Mouse (Mus musculus) CH12.LX (cell line): Measurements from ENCODE around the gene Vhl. TPM values are rescaled to one million over a fixed set of nuclear protein-coding genes. Genes with fewer than 3 reads are reported as not detected.

Experiments used
- DNase-seq: peaks from one replicate; pipeline ENCODE4 v3.0.0-alpha.2; 2013; ENCODE audit errors: extremely low read depth
- H3K27ac ChIP-seq: 2 replicates; pipeline ENCODE4 v1.5.1; 2012; ENCODE audit warnings: low read depth, mild to moderate bottlenecking, control low read depth, moderate library complexity; ENCODE audit not compliant: insufficient read depth
- H3K27me3 ChIP-seq: replicated peaks from 2 replicates; pipeline ENCODE3; 2012; ENCODE audit warnings: inconsistent platforms
- H3K36me3 ChIP-seq, 2 experiments: replicated peaks in 1 of 2; 2 replicates each; pipeline versions ENCODE3 to v1.6.1; 2012; ENCODE audit warnings: inconsistent platforms in 1 of 2, low read length in 1 of 2, mild to moderate bottlenecking in 1 of 2, mixed read lengths in 1 of 2, moderate library complexity in 1 of 2; ENCODE audit not compliant: control insufficient read depth in 1 of 2, insufficient read depth in 1 of 2
- H3K4me1 ChIP-seq, 2 experiments: 2 replicates each; pipeline ENCODE4 v1.6.1; 2012; ENCODE audit warnings: inconsistent platforms in 1 of 2, moderate library complexity in 1 of 2; ENCODE audit not compliant: insufficient read depth in 2 of 2, control insufficient read depth in 1 of 2
- H3K4me2 ChIP-seq: 2 replicates; pipeline ENCODE4 v1.6.1; 2012; ENCODE audit warnings: low read depth, mild to moderate bottlenecking, control low read depth; ENCODE audit not compliant: poor library complexity, insufficient read depth, severe bottlenecking
- H3K4me3 ChIP-seq, 3 experiments: fragments of 150-350 bp in 1 of 3; sonication (generic) in 1 of 3; replicated peaks in 1 of 3; 2 replicates each; pipeline versions ENCODE3 to v1.5.1; 2011 to 2012; ENCODE audit warnings: low read depth in 2 of 3, low read length in 2 of 3, mild to moderate bottlenecking in 2 of 3, moderate library complexity in 2 of 3, control low read depth in 1 of 3, improper control_type of control experiment in 1 of 3, inconsistent platforms in 1 of 3, mixed read lengths in 1 of 3; ENCODE audit not compliant: poor library complexity in 1 of 3
- H3K79me2 ChIP-seq: replicated peaks from 2 replicates; pipeline ENCODE4 v1.6.1; 2012; ENCODE audit warnings: mild to moderate bottlenecking, moderate library complexity; ENCODE audit not compliant: control insufficient read depth, poor library complexity, insufficient read depth, severe bottlenecking; ENCODE audit errors: extremely low read depth
- H3K9ac ChIP-seq: 2 replicates; pipeline ENCODE4 v1.6.1; 2012; ENCODE audit warnings: low read depth, mild to moderate bottlenecking, control low read depth, moderate library complexity; ENCODE audit not compliant: insufficient read depth
- H3K9me3 ChIP-seq: replicated peaks from 2 replicates; pipeline ENCODE3; 2012; ENCODE audit warnings: low read length, inconsistent platforms, mixed read lengths
- CHD1 ChIP-seq: IDR thresholded peaks from 2 replicates; pipeline ENCODE4 v1.6.1; 2012; ENCODE audit warnings: low read depth, low read length, improper control_type of control experiment, inconsistent platforms
- CHD2 ChIP-seq: IDR thresholded peaks from 2 replicates; pipeline ENCODE4 v1.6.1; 2011; ENCODE audit warnings: low read length, improper control_type of control experiment
- ELF1 ChIP-seq: IDR thresholded peaks from 2 replicates; pipeline ENCODE4 v1.6.1; 2014; ENCODE audit warnings: low read depth, mild to moderate bottlenecking, inconsistent platforms, low read length, improper control_type of control experiment
- EP300 ChIP-seq: IDR thresholded peaks from 2 replicates; pipeline ENCODE4 v1.6.1; 2011; ENCODE audit warnings: low read length, improper control_type of control experiment
- GABPA ChIP-seq: IDR thresholded peaks from 2 replicates; pipeline ENCODE4 v1.6.1; 2012; ENCODE audit warnings: low read depth, low read length, improper control_type of control experiment, inconsistent platforms; ENCODE audit not compliant: insufficient replicate concordance
- HCFC1 ChIP-seq: IDR thresholded peaks from 2 replicates; pipeline ENCODE4 v1.6.1; 2012; ENCODE audit warnings: low read depth, mild to moderate bottlenecking, inconsistent platforms, low read length, improper control_type of control experiment
- IRF4 ChIP-seq: IDR thresholded peaks from 2 replicates; pipeline ENCODE4 v1.6.1; 2014; ENCODE audit warnings: low read depth, mild to moderate bottlenecking, inconsistent platforms, low read length, improper control_type of control experiment
- JUN ChIP-seq: IDR thresholded peaks from 2 replicates; pipeline ENCODE4 v1.6.1; 2011; ENCODE audit warnings: low read depth, mild to moderate bottlenecking, low read length, improper control_type of control experiment, moderate library complexity; ENCODE audit not compliant: insufficient read depth
- JUND ChIP-seq: conservative IDR thresholded peaks from 2 replicates; pipeline ENCODE4 v1.6.1; 2011; ENCODE audit warnings: low read depth, low read length, improper control_type of control experiment
- MAFK ChIP-seq: IDR thresholded peaks from 2 replicates; pipeline ENCODE4 v1.6.1; 2011; ENCODE audit warnings: low read length, improper control_type of control experiment; ENCODE audit not compliant: insufficient replicate concordance
- MAZ ChIP-seq: IDR thresholded peaks from 2 replicates; pipeline ENCODE4 v1.6.1; 2012; ENCODE audit warnings: low read depth, mild to moderate bottlenecking, inconsistent platforms, low read length, improper control_type of control experiment, moderate library complexity
- MEF2A ChIP-seq: IDR thresholded peaks from 2 replicates; pipeline ENCODE4 v1.6.1; 2014; ENCODE audit warnings: low read depth, mild to moderate bottlenecking, inconsistent platforms, low read length, improper control_type of control experiment, borderline replicate concordance
- MXI1 ChIP-seq: IDR thresholded peaks from 2 replicates; pipeline ENCODE4 v1.6.1; 2011; ENCODE audit warnings: mild to moderate bottlenecking, low read depth, low read length, improper control_type of control experiment
- NRF1 ChIP-seq: IDR thresholded peaks from 2 replicates; pipeline ENCODE4 v1.6.1; 2014; ENCODE audit warnings: low read depth, mild to moderate bottlenecking, inconsistent platforms, low read length, improper control_type of control experiment, moderate library complexity
- PAX5 ChIP-seq: IDR thresholded peaks from 2 replicates; pipeline ENCODE4 v1.6.1; 2012; ENCODE audit warnings: low read length, inconsistent platforms, mixed read lengths
- POLR2A ChIP-seq: IDR thresholded peaks from 2 replicates; pipeline ENCODE4 v1.6.1; 2011; ENCODE audit warnings: low read depth, mild to moderate bottlenecking, improper control_type of control experiment, low read length
- SMC3 ChIP-seq: IDR thresholded peaks from 2 replicates; pipeline ENCODE4 v1.6.1; 2011; ENCODE audit warnings: low read depth, low read length, improper control_type of control experiment
- TCF12 ChIP-seq: IDR thresholded peaks from 2 replicates; pipeline ENCODE4 v1.6.1; 2014; ENCODE audit warnings: low read depth, mild to moderate bottlenecking, inconsistent platforms, low read length, improper control_type of control experiment
- UBTF ChIP-seq: IDR thresholded peaks from 2 replicates; pipeline ENCODE4 v1.6.1; 2012; ENCODE audit warnings: low read depth, mild to moderate bottlenecking, inconsistent platforms, low read length, improper control_type of control experiment, moderate library complexity
- USF1 ChIP-seq: IDR thresholded peaks from 2 replicates; pipeline ENCODE4 v1.6.1; 2014; ENCODE audit warnings: low read depth, mild to moderate bottlenecking, inconsistent platforms, low read length, improper control_type of control experiment
- ZNF384 ChIP-seq: IDR thresholded peaks from 2 replicates; pipeline ENCODE4 v1.6.1; 2012; ENCODE audit warnings: low read depth, low read length, improper control_type of control experiment, inconsistent platforms
- dilution Hi-C: fragments of 300-500 bp; cut with MboI; formaldehyde crosslinking; loops from 2 replicates; pipeline ENCODE4 v1.14.3; 2020; ENCODE audit warnings: low sequenced_read_pairs; ENCODE audit not compliant: extremely low pct_unique_long_range_greater_than_20kb, extremely low pct_ligation_motif_present
- in situ Hi-C: fragments of 300-500 bp; cut with MboI; formaldehyde crosslinking; loops from 3 replicates; pipeline ENCODE4 v1.14.3; 2019; ENCODE audit warnings: low sequenced_read_pairs, low pct_ligation_motif_present, low pct_unique_long_range_greater_than_20kb, mixed read lengths
- polyA plus RNA-seq: library from polyadenylated mRNA; unstranded; fragments of >175 nt; gene quantifications from 2 replicates; pipeline ENCODE4 v1.2.1, GENCODE M21; 2012; ENCODE audit warnings: low read depth; ENCODE audit not compliant: insufficient read length
- total RNA-seq, 2 experiments: library from RNA; depleted of rRNA; stranded (reverse); fragments of 300-350 nt in 1 of 2; fragments of >200 nt in 1 of 2; gene quantifications; 2 replicates each; pipeline ENCODE4 v1.2.3; 2012 to 2014

Vhl gene
- total and polyA plus RNA-seq, 3 experiments = 14.2 to 36.6 (median 23.1) TPM

DNA sequence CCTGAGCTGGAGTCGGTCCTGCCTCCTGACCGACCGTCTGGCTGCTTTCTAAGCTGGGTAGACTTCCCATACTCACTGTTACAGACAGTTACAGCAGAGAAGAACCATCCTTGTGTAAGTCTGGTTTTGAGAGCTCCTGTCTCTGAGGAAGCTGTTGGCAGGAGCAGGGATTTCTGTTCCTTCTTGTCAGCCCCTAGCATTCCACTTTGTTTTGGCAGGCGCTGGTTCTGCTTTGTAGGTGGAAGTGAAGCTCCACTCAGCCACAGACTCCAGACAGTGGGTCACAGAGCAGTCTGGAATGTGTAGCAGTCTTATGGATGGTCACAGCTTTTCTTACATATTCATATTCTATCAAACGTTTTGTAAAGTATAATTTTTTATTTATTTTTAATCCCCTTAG is 6.6 kb downstream of the Vhl start:
- Histone ChIP-seq H3K4me3 (no peak overlapping the region), H3K9ac (no peak overlapping the region), H3K4me1 (peaks cover 11 to 33% of the 10 kb centered on the region in 2 experiments), H3K79me2 (peaks cover 11% of the 10 kb centered on the region), H3K4me2 (no peak overlapping the region), H3K27me3 (no peaks in the 10 kb centered on the region), H3K36me3 (peaks cover 38 to 70% of the 10 kb centered on the region in 2 experiments), H3K9me3 (no peaks in the 10 kb centered on the region), H3K27ac (no peak overlapping the region)
- no peak for DNase-seq
- no peak for TF ChIP-seq NRF1
- no peak for TF ChIP-seq JUN
- TF ChIP-seq PAX5 = no peak
- no peak for TF ChIP-seq CHD1
- TF ChIP-seq TCF12 = no peak
- no peak for TF ChIP-seq MXI1
- no peak for TF ChIP-seq ELF1
- TF ChIP-seq SMC3 = no peak
- no peak for TF ChIP-seq UBTF
- no peak for TF ChIP-seq JUND
- TF ChIP-seq MAZ = no peak
- TF ChIP-seq POLR2A = no peak
- no peak for TF ChIP-seq IRF4
- no peak for TF ChIP-seq MAFK
- TF ChIP-seq CHD2 = no peak
- TF ChIP-seq HCFC1 = no peak
- no peak for TF ChIP-seq EP300
- dilution Hi-C loops = no loop called here
- in situ Hi-C loops = no loop called here

DNA sequence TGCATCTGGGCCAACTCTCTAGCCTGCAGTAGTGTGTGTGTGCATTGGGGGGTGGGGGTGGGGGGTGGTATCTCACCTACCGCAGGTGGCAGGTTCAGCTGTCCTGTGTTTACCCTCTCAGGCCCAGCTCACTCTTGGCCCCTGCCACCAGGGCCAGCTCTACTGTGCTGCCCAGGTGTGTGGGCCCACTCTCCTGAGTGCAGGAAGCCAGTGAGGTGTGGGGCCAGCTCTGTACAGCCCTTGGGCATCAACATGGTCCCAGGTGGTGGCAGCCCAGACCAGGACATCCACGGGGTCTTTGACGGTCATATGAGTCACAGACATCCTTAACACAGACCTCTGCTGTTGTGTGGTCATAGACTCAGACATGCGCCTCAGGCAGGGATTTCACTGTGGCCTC is 9.1 kb downstream of the Vhl start:
- Histone ChIP-seq H3K4me1 (peaks cover 4 to 19% of the 10 kb centered on the region in 2 experiments; a peak in 3 of 4 replicates), H3K9me3 (no peaks in the 10 kb centered on the region), H3K27me3 (no peaks in the 10 kb centered on the region), H3K4me3 (no peak overlapping the region), H3K27ac (no peak overlapping the region), H3K9ac (no peak overlapping the region), H3K79me2 (no peaks in the 10 kb centered on the region), H3K4me2 (no peak overlapping the region), H3K36me3 (peaks cover 35 to 54% of the 10 kb centered on the region in 2 experiments)
- TF ChIP-seq ZNF384 (no peak), IRF4 (no peak), GABPA (no peak), MEF2A (no peak), USF1 (no peak), MAFK (no peak)
- dilution Hi-C loops = no loop called here
- in situ Hi-C loops = no loop called here
- no peak for DNase-seq
